Mouse (Mus musculus) megakaryocyte-erythroid progenitor cell, adult 5 weeks (primary cell): Measurements from ENCODE around the gene Taf12. TPM values are rescaled to one million over a fixed set of nuclear protein-coding genes. Genes with fewer than 3 reads are reported as not detected.

Experiments
- polyA plus RNA-seq: library from polyadenylated mRNA; stranded (reverse); fragments of >175 nt; gene quantifications from 2 replicates; pipeline ENCODE4 v1.2.3, GENCODE M21; 2012

The Taf12 gene
- polyA plus RNA-seq, result 14.5 and 15.9 TPM in 2 replicates

GRCm38 (mm10) chr4:132274156-132274862, at the start of gene Taf12:
Gene Taf12 (plus strand): TSS chr4:132274375.

DNA sequence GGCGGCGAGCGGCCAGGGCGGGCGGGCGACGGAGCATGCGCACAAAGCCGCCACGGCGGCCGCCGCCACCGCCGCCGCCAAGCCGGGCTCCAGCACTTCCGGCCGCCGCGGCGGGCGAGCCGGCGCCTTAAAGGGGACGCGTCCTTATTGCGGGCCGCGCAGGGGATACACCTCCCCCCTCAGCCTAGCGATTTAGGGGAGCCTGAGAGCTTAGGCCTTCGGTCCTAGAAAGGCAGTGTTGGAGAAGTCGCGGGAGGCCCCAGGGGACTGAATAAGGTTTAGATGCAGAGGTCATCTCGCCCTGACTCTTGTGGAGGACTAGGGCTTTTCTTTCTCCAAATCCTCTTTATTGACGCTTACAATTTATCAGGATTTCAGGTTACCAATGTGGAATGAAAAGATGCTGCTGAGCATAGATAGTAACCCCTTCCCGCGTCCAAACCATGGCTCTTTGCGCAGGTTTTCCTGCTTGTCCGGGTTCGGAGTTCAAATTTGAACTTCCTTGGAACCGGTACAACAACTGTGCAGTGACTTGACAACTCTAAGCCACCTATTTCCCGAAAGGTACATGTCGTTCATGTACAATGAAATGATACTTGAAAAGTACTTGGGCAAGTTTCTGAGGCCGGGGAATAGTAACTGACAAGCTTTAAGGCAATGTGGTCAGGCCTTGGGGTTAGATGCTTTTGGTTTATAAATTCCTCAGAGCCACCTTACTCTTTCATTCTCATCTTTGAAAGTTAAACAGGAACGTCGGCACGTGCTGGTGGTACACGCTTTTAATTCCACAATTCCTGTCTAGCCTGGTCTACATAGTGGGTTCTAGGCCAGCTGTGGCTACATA, 12.4 kb upstream of the Taf12 start, which contains the start of gene Gmeb1:
Gene Gmeb1 (minus strand): TSS at position 89 of the 844 bp plus-strand sequence.

DNA sequence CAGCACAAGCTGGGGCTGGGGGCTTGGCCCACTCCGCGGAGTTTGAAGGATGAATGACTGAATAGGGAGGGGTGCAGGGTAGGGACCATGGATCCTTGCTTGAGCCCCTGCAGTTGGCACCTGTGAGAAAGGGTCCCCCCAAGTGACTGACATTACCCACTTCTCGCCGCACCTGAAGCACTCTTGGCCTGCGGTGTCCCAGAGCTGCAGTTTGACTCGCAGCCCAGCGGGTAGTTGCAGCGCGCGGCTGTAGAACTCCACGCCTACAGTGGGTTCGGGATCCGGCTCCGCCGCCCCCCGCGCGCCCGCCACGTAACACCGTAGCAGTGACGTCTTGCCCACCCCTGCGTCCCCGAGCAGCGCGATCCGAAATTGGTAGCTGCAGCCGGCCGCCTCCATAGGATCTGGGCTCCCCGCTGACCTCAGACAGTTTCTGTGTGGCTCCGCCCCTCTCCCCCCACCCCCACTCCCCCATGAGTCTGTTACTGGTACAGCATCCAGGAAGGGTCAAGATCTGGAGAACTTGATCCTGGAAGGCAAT, 28.8 kb downstream of the Taf12 start, which contains the start of gene Rab42:
Gene Rab42 (minus strand): TSS at position 447 of the 541 bp plus-strand sequence.

GRCm38 (mm10) chr4:132329115-132329834, 55.1 kb downstream of the Taf12 start, which contains the start of gene Trnau1ap:
Gene Trnau1ap (minus strand): TSS chr4:132329538.

Other genes with a start within 250 kb of the Taf12 start
- gene Gm10300, start 199.7 kb upstream of the Taf12 start, polyA plus RNA-seq, result 0.28 and 0.60 TPM in 2 replicates
- gene Epb41, start 199.1 kb upstream of the Taf12 start, polyA plus RNA-seq, result 36.6 and 47.6 TPM in 2 replicates
- gene Oprd1, start 129.9 kb upstream of the Taf12 start, polyA plus RNA-seq, result not detected in 2 replicates
- 53.1 and 53.9 TPM in 2 replicates for gene Ythdf2, start 62.1 kb upstream of the Taf12 start, polyA plus RNA-seq
- 15.6 and 16.0 TPM in 2 replicates for gene Gmeb1, start 12.8 kb upstream of the Taf12 start, polyA plus RNA-seq
- gene Rab42, start 29.0 kb downstream of the Taf12 start, polyA plus RNA-seq, result 0.21 and 0.25 TPM in 2 replicates
- 51.6 and 62.1 TPM in 2 replicates for gene Trnau1ap, start 55.2 kb downstream of the Taf12 start, polyA plus RNA-seq
- 57.3 and 58.2 TPM in 2 replicates for gene Rcc1, start 79.2 kb downstream of the Taf12 start, polyA plus RNA-seq
- gene Phactr4, start 148.1 kb downstream of the Taf12 start, polyA plus RNA-seq, result 11.8 and 14.4 TPM in 2 replicates
- gene Med18, start 189.5 kb downstream of the Taf12 start, polyA plus RNA-seq, result 2.5 and 2.9 TPM in 2 replicates
- 13.7 and 17.3 TPM in 2 replicates for gene Sesn2, start 236.1 kb downstream of the Taf12 start, polyA plus RNA-seq